Mouse (Mus musculus) midbrain, embryonic 12.5 days (tissue): ENCODE measurements around the gene Trio. TPM values are rescaled to one million over a fixed set of nuclear protein-coding genes. Genes with fewer than 3 reads are reported as not detected.
A peak's percentile ranks its signal among the peaks of the same experiment; 100 is the strongest.

ENCODE experiments used
- ATAC-seq: fragments of 200-750 bp; cut with Nextera tagmentation; 2 replicates; pipeline ENCODE4 v1.8.0; 2017; ENCODE audit warnings: low read depth, moderate TSS enrichment, moderate library complexity; ENCODE audit not compliant: low FRiP score
- H3K27ac ChIP-seq: fragments of 300-500 bp; sonication (generic); replicated peaks from 2 replicates; pipeline ENCODE4 v1.5.1; 2016; ENCODE audit warnings: mild to moderate bottlenecking
- H3K27me3 ChIP-seq: fragments of 300-500 bp; sonication (generic); 2 replicates; pipeline ENCODE4 v1.6.1; 2016; ENCODE audit warnings: mild to moderate bottlenecking
- H3K36me3 ChIP-seq: fragments of 300-500 bp; sonication (generic); 2 replicates; pipeline ENCODE4 v1.6.1; 2016
- H3K4me1 ChIP-seq: fragments of 300-500 bp; sonication (generic); 2 replicates; pipeline ENCODE4 v1.6.1; 2016
- H3K4me2 ChIP-seq: fragments of 300-500 bp; sonication (generic); replicated peaks from 2 replicates; pipeline ENCODE4 v1.6.1; 2016; ENCODE audit warnings: mild to moderate bottlenecking, moderate library complexity
- H3K4me3 ChIP-seq: fragments of 300-500 bp; sonication (generic); 2 replicates; pipeline ENCODE4 v1.5.1; 2016; ENCODE audit warnings: mild to moderate bottlenecking
- H3K9ac ChIP-seq: fragments of 300-500 bp; sonication (generic); replicated peaks from 2 replicates; pipeline ENCODE4 v1.6.1; 2016; ENCODE audit warnings: mild to moderate bottlenecking, moderate library complexity
- H3K9me3 ChIP-seq: fragments of 300-500 bp; sonication (generic); 2 replicates; pipeline ENCODE4 v1.6.1; 2016; ENCODE audit warnings: mild to moderate bottlenecking
- WGBS: fragments of 180-500 bp; shearing (Covaris S2); methylation state at CpG from one replicate; pipeline ENCODE4 v1.1.7; 2016; 5-methylcytosine and 5-hydroxymethylcytosine counted together
- polyA plus RNA-seq: library from polyadenylated mRNA; unstranded; fragments of >200 nt; fragmentation: Nextera tagmentation; extraction: Ambion mirVana; gene quantifications from 2 replicates; pipeline ENCODE4 v1.2.1, GENCODE M21; 2016

Trio gene
- polyA plus RNA-seq, 1 experiment from 2014 or later, result 38.3 TPM

GRCm38 (mm10) chr15:27817096-27817495 is 208.6 kb downstream of the Trio start:
- no peaks in the 10 kb centered on the region for H3K4me1 ChIP-seq
- no peak overlapping the region for H3K27ac ChIP-seq
- H3K36me3 ChIP-seq, result peaks cover 95% of the 10 kb centered on the region
- H3K9ac ChIP-seq, result no peak overlapping the region
- 84% methylated on average over 10 of the region's 10 CpGs for WGBS
- peaks cover 54% of the 10 kb centered on the region for H3K27me3 ChIP-seq
- H3K4me3 ChIP-seq, result no peak overlapping the region
- ATAC-seq, result no peak
- no peak overlapping the region for H3K4me2 ChIP-seq
- H3K9me3 ChIP-seq, result no peaks in the 10 kb centered on the region

- H3K4me1 ChIP-seq, result peaks cover 12% of the 10 kb centered on the region
- no peaks in the 10 kb centered on the region for H3K9me3 ChIP-seq
- H3K4me3 ChIP-seq, result no peak overlapping the region
- 70% methylated on average over 6 of the region's 6 CpGs for WGBS
- no peak overlapping the region for H3K4me2 ChIP-seq
- H3K9ac ChIP-seq, result no peak overlapping the region
- H3K36me3 ChIP-seq, result peaks cover 82% of the 10 kb centered on the region
- H3K27me3 ChIP-seq, result peaks cover 63% of the 10 kb centered on the region
- no peak for ATAC-seq
- H3K27ac ChIP-seq, result no peak overlapping the region
Observed at GRCm38 (mm10) chr15:27814677-27815391, 210.8 kb downstream of the Trio start.

GRCm38 (mm10) chr15:27810793-27811488 is 214.7 kb downstream of the Trio start:
- no peak overlapping the region for H3K4me2 ChIP-seq
- H3K4me3 ChIP-seq, result no peak overlapping the region
- H3K27ac ChIP-seq, result peak overlapping the region; percentile 20; the same call in 1 of the 2 replicates
- H3K9me3 ChIP-seq, result no peaks in the 10 kb centered on the region
- H3K36me3 ChIP-seq, result peaks cover 58% of the 10 kb centered on the region
- ATAC-seq, result peak; percentile 90
- H3K4me1 ChIP-seq, result peaks cover 22% of the 10 kb centered on the region
- H3K9ac ChIP-seq, result no peak overlapping the region
- WGBS, result 43% methylated on average over 12 of the region's 12 CpGs
- peaks cover 86% of the 10 kb centered on the region for H3K27me3 ChIP-seq

- Histone ChIP-seq H3K9me3 (no peaks in the 10 kb centered on the region), H3K4me3 (no peak overlapping the region), H3K4me2 (no peak overlapping the region), H3K27me3 (peaks cover 86% of the 10 kb centered on the region), H3K4me1 (peaks cover 24% of the 10 kb centered on the region), H3K9ac (no peak overlapping the region), H3K27ac (0 out of 2 replicates have a peak overlapping the region, but pooled peaks have one; percentile 20), H3K36me3 (peaks cover 58% of the 10 kb centered on the region)
- WGBS, result 74% methylated on average over 7 of the region's 7 CpGs
- ATAC-seq, result no peak
Observed at GRCm38 (mm10) chr15:27810262-27810661, 215.4 kb downstream of the Trio start.

- Histone ChIP-seq H3K9me3 (no peaks in the 10 kb centered on the region), H3K27ac (no peak overlapping the region), H3K36me3 (peaks cover 62% of the 10 kb centered on the region), H3K4me3 (no peak overlapping the region), H3K27me3 (peaks cover 86% of the 10 kb centered on the region), H3K4me1 (peaks cover 24% of the 10 kb centered on the region), H3K9ac (no peak overlapping the region), H3K4me2 (no peak overlapping the region)
- ATAC-seq, result no peak
- WGBS, result 66% methylated on average over 5 of the region's 5 CpGs
Observed at GRCm38 (mm10) chr15:27808596-27809276, 216.9 kb downstream of the Trio start.

GRCm38 (mm10) chr15:27806219-27806618 is 219.4 kb downstream of the Trio start:
- 81% methylated on average over 10 of the region's 10 CpGs for WGBS
- H3K27ac ChIP-seq, result no peak overlapping the region
- H3K4me3 ChIP-seq, result no peak overlapping the region
- H3K27me3 ChIP-seq, result peaks cover 78% of the 10 kb centered on the region
- no peaks in the 10 kb centered on the region for H3K9me3 ChIP-seq
- H3K4me2 ChIP-seq, result no peak overlapping the region
- no peak for ATAC-seq
- H3K4me1 ChIP-seq, result peaks cover 28% of the 10 kb centered on the region
- H3K36me3 ChIP-seq, result peaks cover 60% of the 10 kb centered on the region
- H3K9ac ChIP-seq, result no peak overlapping the region

DNA sequence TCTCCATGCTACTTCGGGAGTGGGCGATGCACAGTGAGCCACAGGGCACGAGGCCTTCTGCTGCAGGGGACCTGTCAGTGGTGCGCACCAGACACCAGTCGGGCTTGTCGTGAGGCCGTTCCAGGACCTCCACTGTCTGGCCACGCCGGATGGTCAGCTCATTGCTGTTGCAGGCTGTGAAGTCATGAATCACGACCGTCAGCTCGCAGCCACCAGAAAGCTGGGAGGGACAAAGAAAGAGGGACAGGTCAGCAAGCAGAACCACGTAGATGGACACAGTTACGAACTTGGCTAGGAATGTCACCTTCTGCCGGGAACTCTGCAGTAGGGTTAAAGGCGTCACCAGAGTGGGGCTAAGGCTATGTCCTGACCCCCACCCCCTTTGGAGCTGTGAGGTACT is 220.0 kb downstream of the Trio start:
- H3K36me3 ChIP-seq, result peaks cover 58% of the 10 kb centered on the region
- H3K4me3 ChIP-seq, result no peak overlapping the region
- H3K4me1 ChIP-seq, result peaks cover 28% of the 10 kb centered on the region
- peaks cover 79% of the 10 kb centered on the region for H3K27me3 ChIP-seq
- H3K27ac ChIP-seq, result no peak overlapping the region
- no peak for ATAC-seq
- no peak overlapping the region for H3K9ac ChIP-seq
- 91% methylated on average over 16 of the region's 16 CpGs for WGBS
- H3K9me3 ChIP-seq, result no peaks in the 10 kb centered on the region
- H3K4me2 ChIP-seq, result no peak overlapping the region

- Histone ChIP-seq H3K9ac (no peak overlapping the region), H3K4me3 (no peak overlapping the region), H3K27me3 (peaks cover 76% of the 10 kb centered on the region), H3K9me3 (no peaks in the 10 kb centered on the region), H3K4me1 (peaks cover 27% of the 10 kb centered on the region), H3K27ac (no peak overlapping the region), H3K4me2 (no peak overlapping the region), H3K36me3 (peaks cover 64% of the 10 kb centered on the region)
- ATAC-seq, result no peak
- 87% methylated on average over 14 of the region's 14 CpGs for WGBS
Observed at GRCm38 (mm10) chr15:27804447-27804846, 221.2 kb downstream of the Trio start.

GRCm38 (mm10) chr15:27803568-27804345 is 221.9 kb downstream of the Trio start:
- ATAC-seq, result no peak
- Histone ChIP-seq H3K4me3 (no peak overlapping the region), H3K4me2 (no peak overlapping the region), H3K4me1 (peaks cover 27% of the 10 kb centered on the region), H3K9ac (no peak overlapping the region), H3K9me3 (no peaks in the 10 kb centered on the region), H3K36me3 (peaks cover 69% of the 10 kb centered on the region), H3K27me3 (peaks cover 69% of the 10 kb centered on the region), H3K27ac (no peak overlapping the region)
- 77% methylated on average over 18 of the region's 18 CpGs for WGBS

DNA sequence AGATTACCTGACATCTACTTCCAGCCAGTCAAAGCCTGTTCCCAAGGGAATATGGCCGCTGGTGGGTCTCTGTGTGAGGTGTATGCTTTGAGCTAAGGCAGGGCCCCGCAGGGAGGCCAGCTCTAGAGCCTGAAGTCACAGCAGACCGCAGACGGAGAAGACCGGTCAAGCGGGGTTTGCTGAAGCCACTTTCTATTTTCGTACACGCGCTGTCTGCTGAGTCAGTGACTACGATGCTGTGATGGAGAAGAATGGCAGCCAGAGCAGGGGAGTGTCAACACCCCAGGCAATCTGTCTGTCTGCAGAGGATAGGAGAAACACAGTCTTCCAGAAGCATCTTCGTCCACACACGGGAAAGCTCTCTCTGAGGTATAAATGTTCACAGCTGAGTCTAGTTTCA is 223.4 kb downstream of the Trio start:
- Histone ChIP-seq H3K4me1 (peaks cover 38% of the 10 kb centered on the region), H3K27me3 (peaks cover 54% of the 10 kb centered on the region), H3K4me2 (no peak overlapping the region), H3K4me3 (no peak overlapping the region), H3K9ac (no peak overlapping the region), H3K9me3 (no peaks in the 10 kb centered on the region), H3K27ac (no peak overlapping the region), H3K36me3 (peaks cover 62% of the 10 kb centered on the region)
- ATAC-seq, result no peak
- WGBS, result 91% methylated on average over 12 of the region's 12 CpGs

DNA sequence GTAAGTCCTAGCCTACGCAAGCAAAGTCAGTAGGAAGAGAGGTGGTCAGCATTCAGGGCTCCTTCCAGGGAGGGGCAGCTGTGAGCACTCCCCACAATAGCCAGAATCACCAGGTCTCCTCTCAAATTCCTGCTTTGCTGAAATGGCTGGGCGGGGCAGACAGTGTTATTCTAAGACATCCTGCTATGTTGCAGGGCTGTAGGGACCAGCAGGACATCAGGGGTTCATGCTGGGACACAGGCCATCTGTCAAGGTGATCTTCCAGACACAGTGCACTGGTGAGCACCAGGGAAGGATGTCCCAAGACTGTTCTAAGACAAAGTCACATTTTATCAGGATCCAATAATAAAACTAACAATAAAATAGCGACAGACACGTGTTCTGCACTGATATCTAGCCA is 224.5 kb downstream of the Trio start:
- 68% methylated on average over 4 of the region's 4 CpGs for WGBS
- Histone ChIP-seq H3K36me3 (peaks cover 67% of the 10 kb centered on the region), H3K27me3 (peaks cover 43% of the 10 kb centered on the region), H3K4me1 (peaks cover 38% of the 10 kb centered on the region), H3K27ac (no peak overlapping the region), H3K4me2 (no peak overlapping the region), H3K9me3 (no peaks in the 10 kb centered on the region), H3K4me3 (no peak overlapping the region), H3K9ac (no peak overlapping the region)
- ATAC-seq, result no peak
